Mouse (Mus musculus) embryo, embryonic 10.5 days (tissue): ENCODE results near the gene Slc24a3.

Source experiments
- DNase-seq: peaks from one replicate; pipeline ENCODE4 v3.0.0-alpha.2; 2015; ENCODE audit warnings: low spot score

Gene Slc24a3

GRCm38 (mm10) chr2:145167664-145168360 is at the start of gene Slc24a3:
Gene Slc24a3, plus strand, starts transcription at chr2:145167754.
- peak; percentile 84 for DNase-seq

GRCm38 (mm10) chr2:145117762-145118161 is 49.8 kb upstream of the Slc24a3 start:
- no peak for DNase-seq

- DNase-seq: no peak
Measured at GRCm38 (mm10) chr2:145127747-145128146, 39.8 kb upstream of the Slc24a3 start.

- DNase-seq: no peak
Measured at GRCm38 (mm10) chr2:145136625-145137291, 30.8 kb upstream of the Slc24a3 start.

- no peak for DNase-seq
Measured at GRCm38 (mm10) chr2:145150407-145150806, 17.1 kb upstream of the Slc24a3 start.

GRCm38 (mm10) chr2:145150821-145151220 is 16.7 kb upstream of the Slc24a3 start:
- DNase-seq: no peak

DNA sequence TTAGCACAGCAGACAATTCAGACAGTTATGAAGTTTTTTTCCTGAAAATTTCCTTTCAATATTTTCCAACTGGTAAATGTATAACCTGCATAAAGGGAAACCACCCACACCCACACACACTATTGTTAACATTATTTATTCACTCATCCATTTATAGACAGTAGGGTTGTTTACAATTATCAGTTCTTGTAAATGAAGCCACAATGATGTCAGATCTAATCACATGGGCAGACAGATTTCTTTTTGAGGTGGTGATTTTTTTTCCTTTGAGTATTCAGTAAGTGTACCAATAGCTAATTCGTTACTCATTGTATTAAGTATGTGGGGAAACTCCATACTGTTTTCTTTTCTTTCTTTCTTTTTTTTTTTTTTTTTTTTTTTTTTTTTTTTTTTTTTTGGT is 15.3 kb upstream of the Slc24a3 start:
- no peak for DNase-seq

DNA sequence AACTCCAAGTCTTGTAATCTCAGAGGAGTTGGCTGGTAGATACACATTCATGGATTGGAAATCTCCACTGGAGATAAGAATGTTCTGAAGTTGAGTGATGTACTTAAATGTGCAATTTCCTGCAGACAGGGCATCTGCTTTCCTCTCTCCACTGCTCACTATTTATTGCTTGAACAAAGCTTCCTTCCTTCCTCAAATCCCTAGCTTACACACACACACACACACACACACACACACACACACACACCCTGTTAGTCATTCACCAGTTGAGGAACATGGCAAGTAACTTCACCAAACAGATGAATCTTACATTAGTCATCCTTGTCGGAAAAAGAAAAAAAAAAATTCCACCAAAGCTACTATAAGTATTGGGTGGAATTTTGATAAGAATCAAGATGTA is 8.6 kb upstream of the Slc24a3 start:
- DNase-seq: no peak

DNA sequence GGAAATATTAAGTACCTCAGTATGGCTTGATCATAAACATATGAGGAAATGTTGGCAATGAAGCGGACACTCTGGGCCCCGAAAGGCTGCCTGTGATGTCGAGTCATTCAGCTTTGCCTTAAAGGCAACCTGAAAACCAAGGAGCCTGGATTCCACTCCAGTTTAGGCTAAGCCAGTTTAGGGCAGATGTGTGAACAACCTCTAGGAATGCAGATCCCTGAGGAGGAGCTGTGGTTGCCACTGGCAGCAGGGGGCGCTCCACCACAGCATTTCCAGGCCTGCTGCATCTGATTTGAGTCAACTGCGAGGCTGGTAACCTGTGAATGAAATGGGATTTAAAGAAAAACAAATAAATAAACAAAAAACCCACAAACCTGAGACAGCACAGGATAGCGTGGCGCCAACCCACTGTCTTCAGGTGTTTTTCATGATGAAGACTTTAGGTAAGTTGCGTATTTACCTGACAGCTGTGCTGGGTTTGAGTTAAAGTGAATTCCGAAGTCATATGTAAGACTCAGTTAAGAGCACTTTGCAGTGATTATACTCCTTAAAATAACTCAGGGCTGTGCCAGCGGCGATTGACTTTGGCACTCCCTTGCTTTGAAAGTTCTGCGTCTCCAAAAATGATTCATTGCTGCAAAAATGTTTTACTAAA is 6.4 kb upstream of the Slc24a3 start:
- DNase-seq: peak; percentile 87

- DNase-seq: no peak
Measured at GRCm38 (mm10) chr2:145164086-145164485, 3.5 kb upstream of the Slc24a3 start.

- DNase-seq: no peak
Measured at GRCm38 (mm10) chr2:145164562-145164961, 3.0 kb upstream of the Slc24a3 start.

DNA sequence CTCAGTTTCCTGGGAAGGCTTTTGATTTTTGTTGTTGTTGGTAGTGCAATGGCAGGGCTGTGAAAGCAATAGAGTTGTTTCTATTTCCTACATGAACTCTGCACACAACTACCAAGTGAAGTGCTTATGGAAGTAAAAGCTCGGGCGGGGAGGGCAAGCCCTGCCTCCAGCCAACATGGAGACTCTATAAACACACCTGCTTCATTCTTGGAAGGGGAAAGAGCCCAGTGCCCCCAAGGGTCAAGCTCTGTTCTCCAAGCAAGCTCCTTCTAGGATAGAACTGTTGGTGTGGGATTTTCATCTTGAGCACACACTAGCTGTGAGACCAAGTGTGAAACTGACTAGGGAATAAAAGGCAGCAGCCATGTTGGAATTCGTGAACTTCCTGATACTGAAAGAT is 2.5 kb upstream of the Slc24a3 start:
- DNase-seq: no peak

DNA sequence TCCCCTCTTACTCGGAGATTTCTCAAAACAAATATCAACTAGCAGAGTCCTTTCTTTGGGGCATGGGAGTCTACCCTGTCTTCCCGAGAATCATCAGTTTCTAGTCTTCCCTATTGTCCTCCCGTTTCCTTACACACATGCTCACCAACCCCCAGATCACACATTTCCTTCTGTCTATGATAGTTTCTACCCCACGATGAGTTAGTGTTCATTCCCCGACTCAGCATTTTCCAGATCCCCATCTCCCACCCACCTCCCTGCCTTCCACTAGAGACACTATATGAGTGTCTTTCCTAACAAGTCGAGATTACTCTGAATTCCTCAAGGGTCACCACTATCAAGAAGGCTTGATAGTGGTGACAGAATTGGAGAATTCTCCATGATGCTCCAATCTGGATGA is 1.7 kb upstream of the Slc24a3 start:
- DNase-seq: no peak

DNA sequence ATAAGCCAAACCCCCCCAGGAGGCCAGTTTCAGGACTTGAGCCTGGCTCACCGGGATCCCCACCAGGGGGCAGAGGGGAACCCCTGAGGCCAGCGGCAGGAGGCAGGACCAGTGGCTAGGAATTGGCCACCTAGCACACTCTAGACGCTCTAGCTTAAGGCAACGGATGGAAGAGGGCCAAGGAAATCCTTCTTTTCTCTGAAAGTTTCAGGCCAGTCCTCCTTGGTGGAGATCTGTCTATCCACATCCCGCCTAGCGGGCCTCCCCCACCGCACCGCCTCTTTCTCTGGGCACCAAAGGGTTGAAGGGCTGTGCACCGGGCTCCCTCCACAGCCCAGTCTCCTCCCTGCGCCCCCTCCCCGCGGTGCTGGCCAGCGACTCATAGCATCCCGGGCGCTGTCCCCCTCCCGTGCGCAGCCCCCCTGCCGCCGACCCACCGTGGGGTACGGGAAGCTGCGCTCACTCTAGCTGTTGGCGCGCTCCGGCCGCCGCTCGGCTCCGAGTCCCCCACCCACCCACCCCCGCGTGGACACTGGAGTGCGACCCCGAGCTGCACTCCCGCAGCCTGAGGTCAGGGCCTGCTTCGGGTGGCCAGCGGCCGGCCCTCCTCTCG is 397 bp upstream of the Slc24a3 start:
- peak; percentile 82 for DNase-seq

- DNase-seq: peak; percentile 30
Measured at GRCm38 (mm10) chr2:145168405-145168971, 934 bp downstream of the Slc24a3 start.

GRCm38 (mm10) chr2:145172978-145173655 is 5.6 kb downstream of the Slc24a3 start:
- no peak for DNase-seq

DNA sequence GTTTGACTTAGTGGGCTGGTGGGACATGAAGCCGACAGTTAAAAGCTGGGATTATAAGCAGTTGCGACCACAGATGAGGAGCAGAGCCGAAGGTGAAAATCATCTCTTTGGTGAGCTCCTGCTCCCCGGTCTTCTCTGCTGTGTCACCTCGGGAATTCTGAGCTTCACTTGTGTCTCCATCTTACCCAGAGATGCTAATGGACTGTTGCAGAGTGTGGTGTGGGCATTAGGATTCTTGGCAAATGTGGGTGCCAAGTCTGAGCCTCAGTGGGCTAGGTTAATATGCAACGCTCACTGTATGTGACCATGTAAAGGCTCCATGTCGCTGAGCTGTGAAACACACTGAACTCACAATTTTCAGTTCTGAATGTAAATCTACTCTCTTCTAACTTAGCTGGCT is 7.5 kb downstream of the Slc24a3 start:
- no peak for DNase-seq

- no peak for DNase-seq
Measured at GRCm38 (mm10) chr2:145182410-145182809, 14.9 kb downstream of the Slc24a3 start.

DNA sequence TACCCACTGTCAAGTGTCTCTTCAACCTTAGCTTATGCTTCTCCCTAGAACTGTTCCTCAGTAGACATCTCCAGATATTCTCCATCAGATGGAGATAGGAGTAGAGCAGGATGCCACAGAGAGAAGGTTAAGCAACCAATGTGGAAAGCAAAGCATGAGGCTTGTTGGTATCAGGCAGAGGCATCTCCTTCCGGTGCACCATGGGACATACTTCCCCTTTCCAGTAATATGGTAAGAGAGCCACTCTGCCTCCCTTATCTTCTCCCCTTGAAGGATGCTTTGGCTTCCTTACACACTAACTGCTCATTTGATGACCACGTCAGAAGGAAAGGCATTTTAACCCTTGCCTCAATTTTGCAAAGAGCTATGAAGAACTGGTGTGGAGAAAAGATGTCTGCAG is 21.3 kb downstream of the Slc24a3 start:
- DNase-seq: no peak

GRCm38 (mm10) chr2:145196043-145196442 is 28.5 kb downstream of the Slc24a3 start:
- no peak for DNase-seq

DNA sequence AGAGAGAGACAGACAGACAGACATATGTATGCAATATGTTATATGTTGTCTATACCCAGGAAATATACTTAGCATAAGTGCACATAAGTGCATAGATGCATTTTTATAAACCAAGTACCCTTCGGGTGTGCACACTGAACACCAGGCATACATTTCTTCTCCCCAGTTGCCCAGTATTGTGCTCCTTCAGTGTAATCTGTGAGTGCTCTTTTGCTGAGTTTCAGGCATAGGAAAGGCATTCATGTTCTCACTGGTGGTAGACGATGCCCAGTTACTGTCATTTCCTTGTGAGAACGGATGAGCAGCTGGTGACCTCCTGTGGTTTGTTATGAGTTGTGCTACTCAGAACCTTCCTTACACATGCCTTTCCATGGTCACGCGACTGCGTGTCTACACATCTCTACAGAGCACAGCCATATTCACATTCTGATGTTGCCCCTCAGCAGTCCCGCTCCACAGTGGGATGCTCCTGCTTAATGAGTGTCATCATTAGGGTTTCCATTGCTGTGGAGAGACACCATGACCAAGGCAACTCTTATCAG is 29.0 kb downstream of the Slc24a3 start:
- no peak for DNase-seq

DNA sequence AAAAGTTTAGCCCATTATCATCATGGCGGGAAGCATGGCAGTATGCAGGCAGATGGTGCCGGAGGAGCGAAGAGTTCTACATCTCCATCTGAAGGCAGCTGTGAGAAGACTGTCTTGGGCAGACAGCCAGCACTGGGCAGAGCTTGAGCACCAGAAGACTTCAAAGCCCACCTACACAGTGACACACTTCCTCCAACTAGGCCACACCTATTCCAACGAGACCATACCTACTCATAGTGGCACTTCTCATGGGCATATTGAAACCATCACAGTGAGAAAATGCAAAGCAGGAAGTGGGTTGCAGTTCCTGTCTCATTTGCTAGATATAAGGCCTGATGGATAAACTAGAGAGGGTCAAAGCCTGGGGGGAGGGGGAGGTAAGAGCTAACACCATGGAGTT is 29.5 kb downstream of the Slc24a3 start:
- DNase-seq: no peak
